Mouse (Mus musculus) liver, embryonic 14.5 days (tissue): ENCODE data around the gene Luzp1. TPM values are rescaled to one million over a fixed set of nuclear protein-coding genes. Genes with fewer than 3 reads are reported as not detected.

Source experiments
- ATAC-seq: fragments of 200-750 bp; cut with Nextera tagmentation; 2 replicates; pipeline ENCODE4 v1.8.0; 2017; ENCODE audit warnings: moderate number of reproducible peaks, mild to moderate bottlenecking, moderate library complexity; ENCODE audit not compliant: insufficient read depth
- DNase-seq, 3 experiments: peaks; one replicate each; pipeline ENCODE4 v3.0.0-alpha.2; 2012 to 2013; ENCODE audit warnings: low read depth in 3 of 3, low spot score in 3 of 3
- H3K27ac ChIP-seq: fragments of 300-500 bp; sonication (generic); 2 replicates; pipeline ENCODE4 v1.5.1; 2014; ENCODE audit warnings: moderate library complexity, mild to moderate bottlenecking, control low read depth, inconsistent platforms
- H3K27me3 ChIP-seq: fragments of 300-500 bp; sonication (generic); 2 replicates; pipeline ENCODE4 v1.6.1; 2014; ENCODE audit warnings: mild to moderate bottlenecking, low read length, moderate library complexity; ENCODE audit not compliant: control insufficient read depth, insufficient read depth
- H3K36me3 ChIP-seq: fragments of 300-500 bp; sonication (generic); replicated peaks from 2 replicates; pipeline ENCODE4 v1.6.1; 2014; ENCODE audit warnings: low read depth; ENCODE audit not compliant: control insufficient read depth, insufficient read depth
- H3K4me1 ChIP-seq, 2 experiments: fragments of 200-500 bp in 1 of 2; fragments of 300-500 bp in 1 of 2; sonication (generic) in 1 of 2; replicated peaks; 2 replicates each; pipeline ENCODE4 v1.6.1; 2012 to 2014; ENCODE audit warnings: antibody characterized with exemption in 1 of 2, inconsistent platforms in 1 of 2, low read length in 1 of 2; ENCODE audit not compliant: control insufficient read depth in 2 of 2, insufficient read depth in 2 of 2
- H3K4me2 ChIP-seq: fragments of 300-500 bp; sonication (generic); 2 replicates; pipeline ENCODE4 v1.6.1; 2014; ENCODE audit warnings: low read depth, mild to moderate bottlenecking, control low read depth, moderate library complexity
- H3K4me3 ChIP-seq, 2 experiments: fragments of 200-500 bp in 1 of 2; fragments of 300-500 bp in 1 of 2; sonication (generic) in 1 of 2; 2 replicates each; pipeline ENCODE4 v1.5.1; 2012 to 2014; ENCODE audit warnings: low read depth in 2 of 2, low read length in 2 of 2, mild to moderate bottlenecking in 2 of 2, control low read depth in 1 of 2, inconsistent platforms in 1 of 2, moderate library complexity in 1 of 2; ENCODE audit not compliant: insufficient read depth in 1 of 2
- H3K9ac ChIP-seq: fragments of 300-500 bp; sonication (generic); replicated peaks from 2 replicates; pipeline ENCODE4 v1.6.1; 2014; ENCODE audit warnings: mild to moderate bottlenecking, control low read depth, moderate library complexity
- H3K9me3 ChIP-seq: fragments of 300-500 bp; sonication (generic); 2 replicates; pipeline ENCODE4 v1.6.1; 2016; ENCODE audit warnings: low read length, mixed read lengths; ENCODE audit not compliant: control insufficient read depth
- CTCF ChIP-seq: IDR thresholded peaks from 2 replicates; pipeline ENCODE4 v1.5.1; 2016; ENCODE audit warnings: antibody characterized with exemption, low read depth, control low read depth
- EP300 ChIP-seq: IDR thresholded peaks from 2 replicates; pipeline ENCODE4 v1.6.1; 2016; ENCODE audit warnings: antibody characterized with exemption, low read depth
- WGBS: fragments of 180-500 bp; shearing (Covaris S2); extraction: QIAGEN DNeasy Blood & Tissue Kit; methylation state at CpG from one replicate; pipeline ENCODE4 v1.1.7; 2014; ENCODE audit not compliant: insufficient replicate concordance; 5-methylcytosine and 5-hydroxymethylcytosine counted together
- polyA plus RNA-seq, 2 experiments: library from polyadenylated mRNA; depleted of rRNA in 1 of 2; stranded (reverse) in 1 of 2; unstranded in 1 of 2; fragments of >200 nt; fragmentation: Nextera tagmentation in 1 of 2; extraction: Ambion mirVana in 1 of 2; gene quantifications; 2 replicates each; pipeline versions ENCODE4 v1.2.1 to v1.2.3; 2012 to 2014

The Luzp1 gene
- polyA plus RNA-seq, 2 experiments: 1.8 to 8.2 TPM

GRCm38 (mm10) chr4:136430609-136431375 is 38.8 kb upstream of the Luzp1 start:
- no peaks in the 10 kb centered on the region for H3K36me3 ChIP-seq
- DNase-seq: no peak
- H3K9me3 ChIP-seq: no peaks in the 10 kb centered on the region
- H3K4me2 ChIP-seq: no peak overlapping the region
- WGBS: 40% methylated on average over 11 of the region's 11 CpGs
- no peak overlapping the region for H3K9ac ChIP-seq
- TF ChIP-seq EP300 (no peak), CTCF (no peak)
- H3K27me3 ChIP-seq: no peaks in the 10 kb centered on the region
- no peak overlapping the region for H3K4me3 ChIP-seq
- no peak overlapping the region for H3K27ac ChIP-seq
- H3K4me1 ChIP-seq: no peaks in the 10 kb centered on the region
- ATAC-seq: no peak

- TF ChIP-seq CTCF (peak; percentile 79), EP300 (no peak)
- Histone ChIP-seq H3K4me3 (no peak overlapping the region), H3K27ac (no peak overlapping the region), H3K36me3 (no peaks in the 10 kb centered on the region), H3K27me3 (no peaks in the 10 kb centered on the region), H3K4me1 (no peaks in the 10 kb centered on the region), H3K4me2 (no peak overlapping the region), H3K9ac (no peak overlapping the region), H3K9me3 (no peaks in the 10 kb centered on the region)
- DNase-seq (peak; percentile 15 to 36 (median 24)), ATAC-seq (no peak)
- 2% methylated on average over 3 of the region's 3 CpGs for WGBS
Measured at GRCm38 (mm10) chr4:136431376-136431693, 38.2 kb upstream of the Luzp1 start.

GRCm38 (mm10) chr4:136434029-136434428 is 35.5 kb upstream of the Luzp1 start:
- Histone ChIP-seq H3K9me3 (no peaks in the 10 kb centered on the region), H3K4me2 (no peak overlapping the region), H3K4me3 (no peak overlapping the region), H3K4me1 (no peaks in the 10 kb centered on the region), H3K27me3 (no peaks in the 10 kb centered on the region), H3K9ac (no peak overlapping the region), H3K27ac (no peak overlapping the region), H3K36me3 (no peaks in the 10 kb centered on the region)
- DNase-seq (no peak), ATAC-seq (no peak)
- TF ChIP-seq CTCF (no peak), EP300 (no peak)
- WGBS: 68% methylated on average over 4 of the region's 4 CpGs

- Histone ChIP-seq H3K27ac (no peak overlapping the region), H3K36me3 (no peaks in the 10 kb centered on the region), H3K9ac (no peak overlapping the region), H3K27me3 (no peaks in the 10 kb centered on the region), H3K4me1 (no peaks in the 10 kb centered on the region), H3K4me2 (no peak overlapping the region), H3K4me3 (no peak overlapping the region), H3K9me3 (no peaks in the 10 kb centered on the region)
- ATAC-seq (no peak), DNase-seq (no peak)
- no peak for TF ChIP-seq CTCF
- no peak for TF ChIP-seq EP300
- WGBS: 61% methylated on average over 4 of the region's 4 CpGs
Measured at GRCm38 (mm10) chr4:136439106-136439505, 30.5 kb upstream of the Luzp1 start.

- WGBS: 69% methylated on average over 15 of the region's 15 CpGs
- H3K4me3 ChIP-seq: no peak overlapping the region
- TF ChIP-seq CTCF: no peak
- TF ChIP-seq EP300: no peak
- H3K27ac ChIP-seq: no peak overlapping the region
- no peak overlapping the region for H3K9ac ChIP-seq
- DNase-seq: no peak
- ATAC-seq: no peak
- H3K27me3 ChIP-seq: no peaks in the 10 kb centered on the region
- H3K4me2 ChIP-seq: no peak overlapping the region
- H3K9me3 ChIP-seq: no peaks in the 10 kb centered on the region
- no peaks in the 10 kb centered on the region for H3K36me3 ChIP-seq
- no peaks in the 10 kb centered on the region for H3K4me1 ChIP-seq
Measured at GRCm38 (mm10) chr4:136441354-136442043, 28.1 kb upstream of the Luzp1 start.
